Mouse (Mus musculus) cerebellum, adult 18-20 months (tissue): ENCODE measurements around the gene Psmd14.

ENCODE experiments used
- DNase-seq, 2 experiments: peaks; one replicate each; pipeline ENCODE4 v3.0.0; 2021

The Psmd14 gene

DNA sequence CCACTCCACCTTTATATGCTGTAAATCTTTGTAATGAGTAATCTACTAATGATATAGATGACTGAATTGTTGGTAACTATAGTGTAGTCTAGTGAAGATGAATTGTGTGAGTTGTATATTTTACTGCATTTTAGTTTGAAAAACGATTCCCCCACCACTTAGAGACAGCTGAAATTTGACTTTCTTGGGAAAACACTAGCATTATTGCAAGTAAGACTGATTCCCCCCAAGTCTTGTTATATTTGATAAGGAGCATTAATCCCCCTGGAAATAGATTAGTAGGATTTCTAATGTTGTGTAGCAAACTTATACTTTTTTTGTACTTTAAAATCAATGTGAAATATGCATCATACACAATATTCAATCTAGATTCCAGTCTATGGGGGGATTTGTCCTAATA, 102.0 kb downstream of the Psmd14 start:
- no peak for DNase-seq

DNA sequence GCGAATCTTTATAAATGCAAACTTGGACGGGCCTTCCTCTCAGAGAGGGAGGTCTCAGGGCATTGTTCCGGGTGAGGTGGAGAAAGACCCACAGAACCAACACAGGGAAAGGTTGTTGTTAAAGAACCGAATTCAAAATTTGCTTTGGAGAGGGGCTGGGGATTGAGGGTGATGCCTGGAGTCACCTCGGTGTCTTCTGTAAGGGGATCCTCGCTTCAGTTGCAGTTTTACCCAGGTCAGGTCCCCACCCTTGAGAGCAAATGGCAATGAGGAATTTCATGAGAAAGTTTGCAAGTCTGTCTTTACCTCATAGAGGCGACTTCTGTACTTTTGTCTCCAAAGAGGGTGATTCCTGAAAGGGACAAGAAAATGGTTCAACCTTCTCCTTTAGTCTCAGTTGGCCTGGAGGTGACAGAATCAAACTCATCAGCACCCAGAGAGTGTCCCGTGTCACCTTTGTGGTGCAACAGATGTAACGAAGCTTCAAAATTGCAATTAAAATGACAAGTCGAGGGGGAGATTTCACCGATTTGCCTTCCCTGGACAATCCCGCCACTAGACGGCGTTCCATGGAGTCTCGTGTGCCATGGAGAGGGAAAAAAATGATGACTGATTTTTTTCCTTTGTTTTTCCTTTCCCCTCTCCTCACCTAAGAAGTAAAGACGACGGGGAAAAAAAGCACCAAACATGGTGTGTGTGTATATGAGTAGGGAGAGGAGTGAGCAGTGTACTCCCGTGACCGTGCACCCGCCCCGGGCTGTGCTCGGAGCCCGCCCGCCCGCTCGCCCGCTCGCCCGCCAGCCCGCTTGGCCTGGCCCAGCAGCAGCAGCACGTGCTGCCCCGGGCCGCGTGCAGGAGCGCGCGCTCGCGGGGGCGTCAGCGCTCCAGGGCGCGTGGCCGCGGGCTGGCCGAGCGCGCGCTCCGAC, 103.3 kb downstream of the Psmd14 start:
- DNase-seq: peak; percentile 29 to 52

DNA sequence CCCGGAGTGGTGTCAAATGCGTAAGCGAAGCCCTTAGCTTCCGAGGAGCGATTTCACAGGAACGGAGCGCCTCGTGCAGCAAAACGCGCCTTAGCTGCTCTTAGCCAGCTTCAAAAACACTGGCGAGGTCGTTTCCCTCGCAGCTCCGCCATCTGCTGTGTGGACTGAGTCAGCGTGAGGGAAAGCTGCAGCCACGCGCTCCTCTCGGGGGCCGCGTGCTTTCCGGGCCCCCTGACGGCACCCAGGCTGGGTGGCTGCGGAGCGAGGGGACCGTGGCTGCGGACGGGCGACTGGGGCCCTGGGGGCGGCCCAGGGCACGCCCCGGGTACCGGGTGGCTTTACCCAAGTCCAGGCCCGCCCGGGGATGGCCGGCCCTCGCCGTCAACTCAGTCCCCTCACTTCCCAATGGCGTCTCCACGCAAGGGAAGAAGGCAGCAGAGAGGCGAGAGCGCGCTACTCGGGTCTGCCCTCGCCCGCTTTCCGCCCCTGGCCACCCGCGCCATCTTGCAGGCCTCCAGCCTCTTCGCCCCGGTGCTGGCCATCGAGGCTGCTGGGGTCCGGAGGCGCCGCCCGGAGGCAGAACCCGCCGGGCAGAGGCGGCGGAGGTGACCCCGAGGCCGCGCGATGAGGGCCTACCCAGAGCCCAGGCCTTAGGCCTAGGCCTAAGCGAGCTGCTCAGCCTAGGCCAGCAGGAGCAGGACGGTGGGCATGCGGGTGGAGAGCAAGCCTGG, 104.3 kb downstream of the Psmd14 start:
- DNase-seq: peak; percentile 16 to 28

- no peak for DNase-seq
Observed at GRCm38 (mm10) chr2:61818197-61818596, 106.7 kb downstream of the Psmd14 start.

DNA sequence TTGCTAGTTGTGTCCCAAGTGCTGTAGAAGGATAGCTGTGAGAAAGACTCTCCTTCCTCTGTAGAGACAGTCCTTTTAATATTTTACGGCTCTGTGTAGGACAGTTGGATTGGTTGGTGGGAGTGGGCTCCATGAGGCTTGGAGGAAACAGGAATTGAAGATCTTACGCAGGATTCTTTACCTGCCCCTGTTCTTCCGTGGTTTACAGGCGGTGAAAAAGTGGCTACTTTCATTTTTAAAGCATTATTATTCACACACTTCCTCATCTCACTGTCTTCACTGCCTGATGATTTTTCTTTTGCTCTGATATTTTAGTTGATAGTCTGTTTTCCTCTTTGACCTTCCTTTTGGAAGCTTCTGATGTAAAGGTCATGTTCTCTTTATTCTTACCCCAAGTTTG, 108.7 kb downstream of the Psmd14 start:
- DNase-seq: no peak

DNA sequence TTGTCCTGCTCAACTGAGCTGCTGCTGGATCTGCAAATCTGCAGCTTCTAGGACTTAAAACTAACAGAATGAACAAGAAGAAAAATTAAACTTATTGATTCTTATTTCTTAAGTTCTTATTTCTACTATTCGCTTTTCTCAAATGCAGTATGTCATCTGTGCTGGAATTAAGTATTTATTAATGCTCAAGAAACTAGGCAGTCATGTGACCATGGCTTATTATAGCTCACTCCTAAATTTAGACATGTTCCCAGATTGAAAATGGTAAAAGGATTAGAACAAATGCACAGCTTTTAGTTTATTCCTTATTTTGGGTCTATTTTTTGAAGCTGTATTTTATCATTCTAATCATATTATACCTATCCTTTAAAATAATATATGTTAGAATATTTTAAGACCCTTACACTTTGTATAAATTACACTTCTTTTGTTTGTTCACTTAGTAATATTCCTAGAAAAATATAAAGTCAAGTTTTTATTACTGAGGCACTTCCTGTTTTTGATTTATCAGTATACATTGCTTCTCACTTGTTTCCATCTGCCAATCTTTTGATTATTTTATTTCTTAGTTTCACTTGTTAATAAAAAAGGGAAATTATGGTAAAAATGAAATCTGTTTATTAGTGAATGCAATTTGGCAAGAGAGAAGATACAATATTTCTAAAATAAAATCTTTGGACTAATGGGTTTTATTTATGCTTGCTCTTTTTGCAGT, 112.1 kb downstream of the Psmd14 start:
- DNase-seq: no peak

- no peak for DNase-seq
Observed at GRCm38 (mm10) chr2:61837243-61837806, 125.8 kb downstream of the Psmd14 start.
